Mouse (Mus musculus): Measurements from ENCODE around the gene Rassf3. TPM values are rescaled to one million over a fixed set of nuclear protein-coding genes. Genes with fewer than 3 reads are reported as not detected.
A peak's percentile ranks its signal among the peaks of the same experiment; 100 is the strongest.

The Rassf3 gene
- total RNA-seq, 2 experiments from 2014 or later, result 29.2 to 47.3 TPM

DNA sequence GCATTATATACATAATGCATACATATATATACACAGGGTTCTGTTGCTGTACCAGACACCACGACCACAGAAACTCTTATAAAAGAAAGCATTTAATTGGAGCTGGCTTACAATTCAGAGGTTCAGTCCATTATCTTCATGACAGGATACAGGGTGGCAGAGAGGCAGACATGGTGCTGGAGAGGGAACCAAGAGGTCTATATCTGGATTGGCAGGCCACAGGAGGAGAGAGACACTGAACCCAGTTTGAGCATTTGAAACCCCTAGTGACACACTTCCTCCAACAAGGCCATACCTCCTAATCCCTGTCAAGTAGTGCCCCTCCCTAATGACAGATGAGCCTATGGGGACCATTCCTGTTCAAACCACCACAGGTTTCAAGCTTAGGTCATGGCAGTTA, 7.2 kb upstream of the Rassf3 start:
- TF ChIP-seq CTCF (IDR thresholded peaks at IDR 0.05), result no peak
- H3K27ac ChIP-seq, result no peak overlapping the region
- no peak for DNase-seq
- H3K4me3 ChIP-seq, result no peak overlapping the region
- intact Hi-C loops (cut with DNase I), result no loop called here

DNA sequence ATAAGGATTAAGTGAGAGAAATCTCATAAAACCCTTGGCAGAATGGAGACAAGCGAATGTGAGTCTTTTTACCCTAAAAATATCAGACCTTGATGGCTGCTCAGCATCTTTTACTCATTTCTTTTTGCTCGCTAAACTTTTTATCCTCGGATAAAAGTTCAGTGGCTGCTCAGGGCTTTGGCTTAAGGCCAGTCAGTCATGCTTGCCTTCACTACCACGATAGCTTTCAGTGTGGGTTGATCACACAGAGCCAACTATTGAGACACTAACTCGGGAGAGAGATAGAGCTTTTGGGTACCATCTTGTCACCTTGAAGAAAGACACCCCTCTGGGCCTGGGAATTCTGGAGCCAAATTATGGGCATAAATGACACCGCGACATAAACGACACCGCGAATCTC, 5.0 kb upstream of the Rassf3 start:
- Histone ChIP-seq H3K27ac (no peak overlapping the region), H3K4me3 (no peak overlapping the region)
- no peak for TF ChIP-seq CTCF (IDR thresholded peaks at IDR 0.05)
- intact Hi-C loops (cut with DNase I), result no loop called here
- no peak for DNase-seq

DNA sequence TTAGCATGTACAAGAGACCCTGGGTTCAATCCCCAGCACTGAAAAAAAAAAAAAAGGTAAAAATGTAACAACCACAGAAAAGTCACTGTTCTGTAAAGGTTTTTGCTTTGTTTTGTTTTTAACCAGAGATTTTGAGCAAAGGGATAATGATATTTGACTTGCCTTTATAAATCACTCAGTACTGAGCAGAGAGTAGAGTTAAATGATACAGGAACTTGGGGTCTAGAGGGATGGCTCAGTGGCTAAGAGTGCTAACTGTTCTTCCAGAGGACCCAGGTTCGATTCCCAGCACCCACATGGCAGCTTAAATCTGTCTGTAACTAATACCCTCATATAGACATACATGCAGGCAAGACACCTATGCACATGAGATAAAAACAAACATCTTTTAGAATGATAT, 3.8 kb upstream of the Rassf3 start:
- no peak for TF ChIP-seq CTCF (IDR thresholded peaks at IDR 0.05)
- Histone ChIP-seq H3K27ac (no peak overlapping the region), H3K4me3 (no peak overlapping the region)
- intact Hi-C loops (cut with DNase I), result no loop called here
- DNase-seq, result no peak

DNA sequence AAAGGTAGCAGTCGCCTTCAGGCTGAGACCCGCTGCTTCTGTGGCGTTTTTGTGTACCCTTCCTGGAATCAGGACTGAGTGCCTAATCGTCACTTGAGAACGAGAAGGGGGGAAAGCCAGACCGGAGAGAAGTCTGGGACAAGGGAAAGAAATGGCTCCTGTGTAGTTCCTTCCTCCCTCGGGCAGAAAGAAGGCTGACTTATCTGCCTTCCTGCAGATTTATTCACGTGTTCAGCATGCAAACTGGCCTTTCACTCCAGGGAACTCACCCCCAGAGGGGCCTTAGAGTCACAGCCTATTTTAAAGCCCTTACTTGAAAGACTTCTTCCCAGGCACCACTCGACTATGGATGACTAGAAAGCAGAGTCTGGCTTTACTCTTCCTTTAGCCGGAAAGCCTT, 1.3 kb upstream of the Rassf3 start:
- TF ChIP-seq CTCF (IDR thresholded peaks at IDR 0.05), result no peak
- DNase-seq, result no peak
- Histone ChIP-seq H3K4me3 (no peak overlapping the region; the same call in 1 of the 2 replicates), H3K27ac (peak overlapping the region; percentile 81; the same call in 1 of the 2 replicates)
- intact Hi-C loops (cut with DNase I), result loop anchor here (2.0 kb wide), 2 partner anchors 29 to 67 kb away; no protein-coding TSS in a partner anchor

DNA sequence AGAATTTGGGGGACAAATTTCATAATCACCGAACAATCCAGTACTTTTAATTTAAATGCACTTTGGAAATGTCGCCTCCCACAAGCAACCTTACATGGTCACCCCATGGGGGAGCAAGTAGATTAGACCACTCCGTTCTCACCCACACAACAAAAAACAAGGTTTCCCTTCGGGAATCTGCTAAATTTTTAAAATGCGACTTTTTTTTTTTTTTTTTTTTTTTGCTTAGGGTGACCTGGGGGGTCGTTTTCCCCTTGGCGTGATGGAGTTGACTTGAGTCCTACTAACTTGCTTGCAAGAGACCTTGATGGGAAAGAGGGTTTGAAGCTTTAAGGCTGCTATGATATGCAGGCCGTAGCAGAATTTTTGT, 806 bp upstream of the Rassf3 start:
- Histone ChIP-seq H3K4me3 (peak overlapping the region; percentile 83), H3K27ac (peak overlapping the region; percentile 81)
- intact Hi-C loops (cut with DNase I), result loop anchor here (2.0 kb wide), 2 partner anchors 30 to 66 kb away; no protein-coding TSS in a partner anchor
- DNase-seq, result no peak
- TF ChIP-seq CTCF (IDR thresholded peaks at IDR 0.05), result no peak

DNA sequence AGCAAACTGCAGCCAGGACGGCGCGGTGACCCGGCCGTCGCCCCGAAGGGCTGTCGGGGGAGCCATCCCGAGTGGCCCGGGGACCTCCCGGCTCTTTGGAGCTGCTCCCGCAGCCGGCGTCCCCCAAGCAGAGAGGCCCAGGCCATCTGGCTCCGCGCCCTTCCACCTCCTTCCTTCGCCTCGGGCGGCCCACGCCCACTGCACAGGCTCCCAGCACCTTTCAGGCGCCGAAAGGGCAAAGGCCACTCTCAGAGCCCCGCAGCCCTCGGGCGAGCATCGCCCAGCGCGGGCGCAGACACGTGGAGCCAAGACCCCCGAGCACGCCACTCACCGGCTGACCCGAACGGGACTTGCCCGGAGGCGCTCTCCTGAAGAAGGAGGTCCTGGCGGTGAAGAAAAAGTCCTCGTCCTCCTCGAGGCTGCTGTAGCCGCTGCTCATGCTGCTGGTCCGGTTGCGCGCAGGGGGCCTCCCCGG, 438 bp downstream of the Rassf3 start:
- TF ChIP-seq CTCF (IDR thresholded peaks at IDR 0.05), result no peak

DNA sequence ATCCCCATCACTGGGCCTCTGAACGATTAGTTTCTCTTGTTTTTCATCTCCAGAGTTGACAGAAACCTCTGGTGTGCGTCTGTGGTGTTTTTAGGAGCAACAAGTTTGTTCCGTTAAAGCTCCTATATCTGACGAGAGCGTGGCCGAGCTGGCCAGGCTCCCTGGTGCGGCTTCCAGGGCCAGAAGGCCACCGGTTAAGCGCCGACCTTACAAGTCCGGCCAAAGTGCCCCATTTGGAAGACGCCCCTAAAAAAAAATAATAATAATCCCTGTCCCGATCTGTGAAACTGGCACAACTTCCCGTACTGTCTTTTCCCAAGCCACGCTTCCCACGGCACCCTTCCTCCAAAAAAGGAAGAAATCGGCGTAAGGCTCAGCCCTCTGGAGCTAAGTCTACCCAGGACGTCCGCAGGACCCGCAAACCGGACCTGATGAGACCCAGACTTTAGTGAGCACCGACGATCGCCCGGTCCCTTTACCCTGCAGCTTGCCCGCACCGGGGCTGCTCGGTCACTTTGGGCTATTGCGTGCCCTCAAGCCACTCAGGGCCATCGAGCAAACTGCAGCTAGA, 961 bp downstream of the Rassf3 start:
- peak; percentile 46 for DNase-seq
- Histone ChIP-seq H3K27ac (peak overlapping the region; percentile 92), H3K4me3 (peak overlapping the region; percentile 83)
- no peak for TF ChIP-seq CTCF (IDR thresholded peaks at IDR 0.05)
- intact Hi-C loops (cut with DNase I), result no loop called here

More for the DNA sequence above, 438 bp downstream of the Rassf3 start:
- DNase-seq, result peak; percentile 78
- Histone ChIP-seq H3K4me3 (peak overlapping the region; percentile 83), H3K27ac (peak overlapping the region; percentile 92)
- intact Hi-C loops (cut with DNase I), result loop anchor here (2.0 kb wide), 2 partner anchors 31 to 65 kb away; no protein-coding TSS in a partner anchor

DNA sequence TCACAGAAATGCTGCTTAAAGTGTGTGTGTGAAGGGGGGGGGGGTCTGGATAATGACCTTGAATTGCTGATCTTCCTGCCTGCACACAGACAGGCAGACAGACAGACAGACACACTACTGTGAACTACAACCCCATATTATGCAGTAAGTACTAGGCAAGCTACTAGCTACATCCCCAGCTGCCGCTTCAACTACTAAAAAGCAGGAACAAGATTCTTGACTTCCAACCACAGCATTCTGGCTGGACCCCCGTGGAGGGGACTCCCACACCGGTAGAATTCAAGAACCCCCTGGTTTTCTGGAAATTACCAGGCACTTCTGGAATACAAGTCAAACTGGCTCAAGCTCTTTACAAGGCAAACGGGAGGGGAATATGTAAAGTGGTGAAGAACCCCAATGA, 1.9 kb downstream of the Rassf3 start:
- intact Hi-C loops (cut with DNase I), result loop anchor here (5.0 kb wide), 1 partner anchor 47 kb away; no protein-coding TSS in a partner anchor
- DNase-seq, result no peak
- no peak for TF ChIP-seq CTCF (IDR thresholded peaks at IDR 0.05)
- Histone ChIP-seq H3K4me3 (peak overlapping the region; percentile 83), H3K27ac (peak overlapping the region; percentile 92)

DNA sequence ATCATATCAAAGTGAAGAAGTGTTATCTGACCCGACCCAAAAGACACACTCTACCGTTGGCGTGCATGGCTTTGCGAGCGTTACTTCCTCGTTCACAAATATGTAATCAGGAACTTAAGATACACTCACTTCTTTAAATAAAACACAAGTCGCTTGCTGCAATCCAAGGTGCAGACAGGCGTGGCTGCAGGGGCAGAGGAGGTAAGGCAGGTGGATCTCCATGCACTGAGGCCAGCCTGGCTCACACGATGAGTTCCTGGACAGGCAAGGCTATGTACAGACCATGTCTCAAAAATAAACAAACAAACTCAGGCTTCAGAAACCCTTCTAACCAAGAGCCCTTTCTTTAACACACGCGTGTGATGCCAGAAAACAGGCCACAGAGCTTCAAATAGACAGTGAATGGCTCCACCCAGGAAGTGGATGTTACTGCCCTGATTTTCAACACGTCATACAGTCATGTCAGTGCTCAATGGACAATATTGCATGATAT, 2.4 kb downstream of the Rassf3 start:
- no peak for DNase-seq
- TF ChIP-seq CTCF (IDR thresholded peaks at IDR 0.05), result no peak
- intact Hi-C loops (cut with DNase I), result loop anchor here (5.0 kb wide), 1 partner anchor 46 kb away; no protein-coding TSS in a partner anchor
- H3K27ac ChIP-seq, result peak overlapping the region; percentile 92
- H3K4me3 ChIP-seq, result peak overlapping the region; percentile 83

DNA sequence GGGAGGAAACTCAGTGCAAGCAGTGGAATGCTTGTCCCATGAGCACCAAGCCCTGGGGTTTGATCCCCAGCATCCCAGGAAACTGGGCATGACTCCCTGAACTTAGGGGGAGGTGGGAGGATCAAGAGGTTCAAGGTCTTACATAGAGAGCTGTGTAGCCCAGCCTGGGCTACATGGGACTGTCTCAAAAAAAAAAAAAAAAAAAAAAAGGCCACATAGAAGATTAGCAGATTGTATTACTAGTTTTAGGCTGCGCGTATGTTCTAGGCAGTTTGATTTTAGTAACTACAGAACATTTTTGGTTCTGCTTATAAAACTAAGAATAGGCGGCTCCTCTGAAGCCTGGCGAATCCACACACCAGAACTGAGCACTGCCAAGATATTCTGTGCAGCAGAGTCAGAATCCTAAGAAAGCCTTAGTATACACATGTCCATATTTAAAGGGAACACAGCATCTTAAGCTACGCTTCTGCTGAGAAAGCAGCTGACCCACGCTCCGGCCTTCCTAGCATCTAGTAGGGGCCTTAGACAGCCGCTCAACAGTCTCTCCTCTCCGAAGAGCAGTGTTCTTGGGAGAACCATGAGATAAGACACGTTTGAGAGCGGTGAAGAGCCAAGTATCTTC, 3.4 kb downstream of the Rassf3 start:
- Histone ChIP-seq H3K27ac (peak overlapping the region; percentile 68), H3K4me3 (peak overlapping the region; percentile 83)
- intact Hi-C loops (cut with DNase I), result loop anchor here (5.0 kb wide), 1 partner anchor 45 kb away; no protein-coding TSS in a partner anchor
- no peak for DNase-seq
- TF ChIP-seq CTCF (IDR thresholded peaks at IDR 0.05), result no peak

DNA sequence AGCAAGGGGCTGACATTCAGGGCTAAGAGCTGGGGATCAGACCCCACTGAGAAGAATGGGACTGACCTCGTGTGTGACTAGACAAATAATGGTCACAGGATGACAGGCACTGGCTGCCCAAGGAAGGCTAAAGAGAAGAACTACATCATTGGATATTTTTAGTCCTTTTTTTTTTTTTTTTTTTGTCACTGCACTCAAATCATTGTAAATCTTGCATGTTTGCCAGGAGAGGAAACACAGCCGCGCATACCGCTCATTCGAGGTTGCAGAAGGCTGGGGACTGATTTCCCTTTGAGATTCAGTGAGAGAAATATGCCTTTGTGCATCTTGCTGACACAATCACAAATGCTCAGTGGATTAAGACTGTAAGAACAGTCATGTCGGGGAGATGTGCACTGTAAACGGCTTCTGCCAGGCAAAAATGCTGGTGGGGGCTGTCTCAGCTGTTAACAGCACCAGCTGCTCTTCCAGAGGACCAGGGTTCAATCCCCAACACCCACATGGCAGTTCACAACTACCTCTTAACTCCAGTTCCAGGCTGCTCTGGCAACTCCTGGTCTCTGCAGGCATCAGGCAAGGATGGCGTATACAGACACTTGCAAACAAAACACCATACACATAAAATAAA, 4.5 kb downstream of the Rassf3 start:
- peak overlapping the region; percentile 47 for H3K4me3 ChIP-seq
- H3K27ac ChIP-seq, result peak overlapping the region; percentile 68
- DNase-seq, result no peak
- no peak for TF ChIP-seq CTCF (IDR thresholded peaks at IDR 0.05)
- intact Hi-C loops (cut with DNase I), result loop anchor here (5.0 kb wide), 1 partner anchor 44 kb away; no protein-coding TSS in a partner anchor

DNA sequence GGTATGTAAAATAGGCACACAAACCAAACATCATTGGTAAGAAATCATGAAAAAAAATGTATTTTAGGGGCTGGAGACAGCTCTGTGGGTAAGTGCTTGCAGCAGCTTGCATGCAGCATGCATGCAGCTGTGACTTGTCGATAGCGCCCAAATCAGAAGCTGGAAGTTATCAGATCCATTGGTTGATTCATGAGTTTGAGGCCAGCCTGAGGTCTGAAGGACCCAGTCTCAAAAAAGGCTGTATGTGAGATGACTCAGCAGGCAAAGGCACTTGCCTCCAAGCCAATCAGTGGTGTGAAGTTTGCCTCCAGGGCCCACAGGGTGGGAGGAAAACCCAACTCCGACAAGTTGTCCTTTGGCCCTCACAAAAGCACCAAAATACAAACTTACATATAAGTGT, 6.5 kb downstream of the Rassf3 start:
- H3K27ac ChIP-seq, result no peak overlapping the region
- TF ChIP-seq CTCF (IDR thresholded peaks at IDR 0.05), result no peak
- intact Hi-C loops (cut with DNase I), result loop anchor here (5.0 kb wide), 1 partner anchor 42 kb away; no protein-coding TSS in a partner anchor
- H3K4me3 ChIP-seq, result no peak overlapping the region
- no peak for DNase-seq

DNA sequence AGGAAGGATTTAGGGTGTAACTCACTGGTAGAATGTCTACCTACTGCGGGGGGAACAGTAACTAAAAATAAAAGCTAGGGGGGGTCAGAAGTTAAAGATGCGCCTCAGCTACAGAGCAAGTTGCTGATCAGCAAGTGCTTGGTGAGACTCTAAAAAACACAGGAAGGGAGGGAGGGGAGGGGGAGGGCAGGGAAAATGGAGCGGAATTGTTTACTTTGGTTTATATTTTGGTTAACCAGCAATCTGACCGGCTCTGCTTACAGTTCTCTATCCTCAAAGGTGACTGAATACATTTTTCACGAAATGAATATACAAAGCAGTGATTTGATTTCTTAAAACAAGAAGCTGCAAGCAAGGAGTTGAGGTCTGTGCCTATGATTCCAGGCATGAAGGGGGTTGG, 7.2 kb downstream of the Rassf3 start:
- TF ChIP-seq CTCF (IDR thresholded peaks at IDR 0.05), result no peak
- Histone ChIP-seq H3K4me3 (peak overlapping the region; percentile 7; the same call in 1 of the 2 replicates), H3K27ac (peak overlapping the region; percentile 40; the same call in 1 of the 2 replicates)
- no peak for DNase-seq
- intact Hi-C loops (cut with DNase I), result no loop called here
